Mouse (Mus musculus) limb, embryonic 15.5 days (tissue): ENCODE results near the gene Zfp637. TPM values are rescaled to one million over a fixed set of nuclear protein-coding genes. Genes with fewer than 3 reads are reported as not detected.

Experiments used
- ATAC-seq: fragments of 200-750 bp; cut with Nextera tagmentation; 2 replicates; pipeline ENCODE4 v1.8.0; 2017; ENCODE audit warnings: low read depth, moderate TSS enrichment; ENCODE audit not compliant: insufficient number of reproducible peaks, low FRiP score, low TSS enrichment
- H3K27ac ChIP-seq: fragments of 300-500 bp; sonication (generic); 2 replicates; pipeline ENCODE4 v1.5.1; 2015; ENCODE audit warnings: moderate library complexity, mild to moderate bottlenecking, inconsistent platforms
- H3K27me3 ChIP-seq: fragments of 300-500 bp; sonication (generic); 2 replicates; pipeline ENCODE4 v1.6.1; 2015; ENCODE audit warnings: inconsistent platforms
- H3K36me3 ChIP-seq: fragments of 300-500 bp; sonication (generic); 2 replicates; pipeline ENCODE4 v1.6.1; 2015; ENCODE audit warnings: inconsistent platforms
- H3K4me1 ChIP-seq: fragments of 300-500 bp; sonication (generic); 2 replicates; pipeline ENCODE4 v1.6.1; 2015; ENCODE audit warnings: inconsistent platforms
- H3K4me2 ChIP-seq: fragments of 300-500 bp; sonication (generic); 2 replicates; pipeline ENCODE4 v1.6.1; 2015; ENCODE audit warnings: mild to moderate bottlenecking, inconsistent platforms
- H3K4me3 ChIP-seq: fragments of 300-500 bp; sonication (generic); 2 replicates; pipeline ENCODE4 v1.5.1; 2015; ENCODE audit warnings: mild to moderate bottlenecking, inconsistent platforms
- H3K9ac ChIP-seq: fragments of 300-500 bp; sonication (generic); 2 replicates; pipeline ENCODE4 v1.6.1; 2015; ENCODE audit warnings: inconsistent platforms
- H3K9me3 ChIP-seq: fragments of 300-500 bp; sonication (generic); 2 replicates; pipeline ENCODE4 v1.6.1; 2016; ENCODE audit warnings: inconsistent platforms
- WGBS: fragments of 180-500 bp; shearing (Covaris S2); methylation state at CpG from one replicate; pipeline ENCODE4 v1.1.7; 2015; 5-methylcytosine and 5-hydroxymethylcytosine counted together
- polyA plus RNA-seq: library from polyadenylated mRNA; unstranded; fragments of >200 nt; fragmentation: Nextera tagmentation; extraction: Ambion mirVana; gene quantifications from 2 replicates; pipeline ENCODE4 v1.2.1, GENCODE M21; 2015

The Zfp637 gene
- 131 and 134 TPM in 2 replicates for polyA plus RNA-seq

GRCm38 (mm10) chr6:117840686-117841510 lies at the start of gene Zfp637:
Gene Zfp637, plus strand, starts transcription at chr6:117841180.
- Histone ChIP-seq H3K4me3 (peak within 1 kb of the TSS; percentile 84), H3K9ac (peak within 1 kb of the TSS; percentile 98), H3K27ac (peak within 1 kb of the TSS; percentile 97), H3K4me2 (peak within 1 kb of the TSS; percentile 73), H3K27me3 (no peaks in the 10 kb centered on the region), H3K36me3 (peaks cover 29% of the 10 kb centered on the region), H3K4me1 (peaks cover 10% of the 10 kb centered on the region; the same call in 1 of the 2 replicates), H3K9me3 (no peaks in the 10 kb centered on the region)
- ATAC-seq: peak; percentile 92
- under 1% methylated on average over 66 of the region's 66 CpGs for WGBS

- H3K4me3 ChIP-seq: no peak overlapping the region
- ATAC-seq: no peak
- no peaks in the 10 kb centered on the region for H3K36me3 ChIP-seq
- no peaks in the 10 kb centered on the region for H3K9me3 ChIP-seq
- no peaks in the 10 kb centered on the region for H3K4me1 ChIP-seq
- H3K4me2 ChIP-seq: no peak overlapping the region
- no peaks in the 10 kb centered on the region for H3K27me3 ChIP-seq
- WGBS: 76% methylated on average over 3 of the region's 3 CpGs
- no peak overlapping the region for H3K9ac ChIP-seq
- no peak overlapping the region for H3K27ac ChIP-seq
Measured at GRCm38 (mm10) chr6:117795251-117795650, 45.7 kb upstream of the Zfp637 start.

GRCm38 (mm10) chr6:117800824-117801223 lies 40.2 kb upstream of the Zfp637 start:
- H3K4me1 ChIP-seq: no peaks in the 10 kb centered on the region
- no peak overlapping the region for H3K9ac ChIP-seq
- 87% methylated on average over 7 of the region's 7 CpGs for WGBS
- H3K9me3 ChIP-seq: no peaks in the 10 kb centered on the region
- no peak overlapping the region for H3K4me2 ChIP-seq
- H3K27ac ChIP-seq: no peak overlapping the region
- no peak for ATAC-seq
- H3K27me3 ChIP-seq: no peaks in the 10 kb centered on the region
- no peak overlapping the region for H3K4me3 ChIP-seq
- no peaks in the 10 kb centered on the region for H3K36me3 ChIP-seq

GRCm38 (mm10) chr6:117801801-117802200 lies 39.2 kb upstream of the Zfp637 start:
- H3K27ac ChIP-seq: no peak overlapping the region
- no peak overlapping the region for H3K4me3 ChIP-seq
- no peaks in the 10 kb centered on the region for H3K36me3 ChIP-seq
- no peaks in the 10 kb centered on the region for H3K27me3 ChIP-seq
- no peak overlapping the region for H3K4me2 ChIP-seq
- no peaks in the 10 kb centered on the region for H3K4me1 ChIP-seq
- no peak for ATAC-seq
- H3K9me3 ChIP-seq: no peaks in the 10 kb centered on the region
- WGBS: 80% methylated on average over 6 of the region's 6 CpGs
- H3K9ac ChIP-seq: no peak overlapping the region

GRCm38 (mm10) chr6:117807756-117808155 lies 33.2 kb upstream of the Zfp637 start:
- no peaks in the 10 kb centered on the region for H3K27me3 ChIP-seq
- H3K36me3 ChIP-seq: no peaks in the 10 kb centered on the region
- WGBS: 94% methylated on average over 1 of the region's 1 CpGs
- no peak overlapping the region for H3K27ac ChIP-seq
- no peaks in the 10 kb centered on the region for H3K9me3 ChIP-seq
- no peak overlapping the region for H3K4me2 ChIP-seq
- H3K4me1 ChIP-seq: no peaks in the 10 kb centered on the region
- ATAC-seq: no peak
- no peak overlapping the region for H3K9ac ChIP-seq
- H3K4me3 ChIP-seq: no peak overlapping the region

GRCm38 (mm10) chr6:117809816-117810215 lies 31.2 kb upstream of the Zfp637 start:
- H3K4me1 ChIP-seq: no peaks in the 10 kb centered on the region
- H3K4me2 ChIP-seq: no peak overlapping the region
- no peaks in the 10 kb centered on the region for H3K36me3 ChIP-seq
- H3K9ac ChIP-seq: no peak overlapping the region
- no peak for ATAC-seq
- no peaks in the 10 kb centered on the region for H3K27me3 ChIP-seq
- no peak overlapping the region for H3K27ac ChIP-seq
- no peak overlapping the region for H3K4me3 ChIP-seq
- H3K9me3 ChIP-seq: no peaks in the 10 kb centered on the region
- WGBS: 92% methylated on average over 6 of the region's 6 CpGs

GRCm38 (mm10) chr6:117810717-117811116 lies 30.3 kb upstream of the Zfp637 start:
- Histone ChIP-seq H3K4me1 (no peaks in the 10 kb centered on the region), H3K27ac (no peak overlapping the region), H3K36me3 (no peaks in the 10 kb centered on the region), H3K4me2 (no peak overlapping the region), H3K9me3 (no peaks in the 10 kb centered on the region), H3K4me3 (no peak overlapping the region), H3K27me3 (no peaks in the 10 kb centered on the region), H3K9ac (no peak overlapping the region)
- ATAC-seq: no peak
- 45% methylated on average over 4 of the region's 4 CpGs for WGBS

GRCm38 (mm10) chr6:117811256-117811655 lies 29.7 kb upstream of the Zfp637 start:
- Histone ChIP-seq H3K27me3 (no peaks in the 10 kb centered on the region), H3K4me3 (no peak overlapping the region), H3K9me3 (no peaks in the 10 kb centered on the region), H3K4me2 (no peak overlapping the region), H3K4me1 (no peaks in the 10 kb centered on the region), H3K36me3 (no peaks in the 10 kb centered on the region), H3K27ac (no peak overlapping the region), H3K9ac (no peak overlapping the region)
- ATAC-seq: no peak
- 78% methylated on average over 5 of the region's 5 CpGs for WGBS

- no peaks in the 10 kb centered on the region for H3K36me3 ChIP-seq
- H3K4me1 ChIP-seq: no peaks in the 10 kb centered on the region
- H3K9me3 ChIP-seq: no peaks in the 10 kb centered on the region
- ATAC-seq: no peak
- no peak overlapping the region for H3K4me2 ChIP-seq
- H3K4me3 ChIP-seq: no peak overlapping the region
- no peak overlapping the region for H3K27ac ChIP-seq
- H3K27me3 ChIP-seq: no peaks in the 10 kb centered on the region
- no peak overlapping the region for H3K9ac ChIP-seq
Measured at GRCm38 (mm10) chr6:117814681-117815080, 26.3 kb upstream of the Zfp637 start.

GRCm38 (mm10) chr6:117817108-117817541 lies 23.9 kb upstream of the Zfp637 start:
- H3K4me3 ChIP-seq: no peak overlapping the region
- no peak overlapping the region for H3K27ac ChIP-seq
- no peaks in the 10 kb centered on the region for H3K27me3 ChIP-seq
- no peak overlapping the region for H3K4me2 ChIP-seq
- WGBS: 40% methylated on average over 4 of the region's 5 CpGs
- no peaks in the 10 kb centered on the region for H3K4me1 ChIP-seq
- no peak overlapping the region for H3K9ac ChIP-seq
- no peak for ATAC-seq
- H3K36me3 ChIP-seq: no peaks in the 10 kb centered on the region
- no peaks in the 10 kb centered on the region for H3K9me3 ChIP-seq

- WGBS: 85% methylated on average over 14 of the region's 14 CpGs
- H3K4me3 ChIP-seq: no peak overlapping the region
- no peaks in the 10 kb centered on the region for H3K36me3 ChIP-seq
- ATAC-seq: no peak
- no peaks in the 10 kb centered on the region for H3K9me3 ChIP-seq
- no peak overlapping the region for H3K4me2 ChIP-seq
- H3K4me1 ChIP-seq: no peaks in the 10 kb centered on the region
- H3K9ac ChIP-seq: no peak overlapping the region
- no peak overlapping the region for H3K27ac ChIP-seq
- H3K27me3 ChIP-seq: no peaks in the 10 kb centered on the region
Measured at GRCm38 (mm10) chr6:117820327-117820726, 20.7 kb upstream of the Zfp637 start.

- WGBS: 16% methylated on average over 4 of the region's 4 CpGs
- Histone ChIP-seq H3K9me3 (no peaks in the 10 kb centered on the region), H3K36me3 (no peaks in the 10 kb centered on the region), H3K4me1 (no peaks in the 10 kb centered on the region), H3K27me3 (peaks cover 22% of the 10 kb centered on the region; the same call in 1 of the 2 replicates), H3K9ac (no peak overlapping the region), H3K27ac (no peak overlapping the region), H3K4me3 (no peak overlapping the region), H3K4me2 (no peak overlapping the region)
- no peak for ATAC-seq
Measured at GRCm38 (mm10) chr6:117825369-117825768, 15.6 kb upstream of the Zfp637 start.
